Mouse (Mus musculus): ENCODE results near the gene Slc7a7. TPM values are rescaled to one million over a fixed set of nuclear protein-coding genes. Genes with fewer than 3 reads are reported as not detected.
A peak's percentile ranks its signal among the peaks of the same experiment; 100 is the strongest.

Slc7a7 gene
- polyA plus RNA-seq, 2 experiments, result 4.9 to 7.8 TPM

DNA sequence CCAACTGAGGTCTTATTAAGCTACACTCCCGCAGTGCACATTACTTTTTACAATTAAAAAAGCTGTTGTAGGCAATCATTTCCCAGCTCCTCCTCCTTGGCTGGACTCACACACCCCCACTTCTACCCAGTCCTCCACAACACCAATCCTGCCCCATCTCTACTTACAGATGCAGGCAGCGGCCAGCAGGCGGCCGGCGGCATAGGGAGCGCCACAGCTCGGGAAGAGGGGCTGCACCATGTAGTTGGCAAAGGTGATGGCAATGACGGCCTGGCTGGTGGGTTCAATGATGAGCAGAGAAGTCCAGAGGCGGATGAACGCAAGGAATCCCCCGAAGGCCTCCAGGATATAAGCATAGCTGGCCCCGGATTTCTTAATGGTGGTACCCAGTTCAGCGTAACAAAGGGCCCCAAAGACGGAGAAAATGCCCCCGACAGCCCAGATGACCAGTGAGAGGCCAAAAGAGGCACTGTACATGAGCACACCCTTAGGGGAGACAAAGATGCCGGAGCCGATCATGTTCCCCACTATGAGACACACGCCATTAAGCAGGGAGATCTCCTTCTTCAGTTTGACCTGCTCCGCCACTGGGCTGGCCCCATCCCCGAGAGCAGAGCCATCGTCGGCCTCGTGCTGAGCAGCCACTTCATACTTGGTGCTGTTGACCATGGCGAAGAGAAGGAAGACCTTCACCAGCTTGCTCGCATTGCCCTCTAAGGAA, 9.1 kb downstream of the Slc7a7 start:
- no peak overlapping the region for H3K9ac ChIP-seq (replicated peaks)

GRCm38 (mm10) chr14:54401723-54402122, 15.9 kb downstream of the Slc7a7 start:
- WGBS (ENCODE audit: insufficient replicate concordance), result 56% methylated on average over 3 of the region's 3 CpGs

More for the DNA sequence above, 9.1 kb downstream of the Slc7a7 start:
- TF ChIP-seq EP300 (IDR thresholded peaks at IDR 0.05; ENCODE audit: low read depth) (no peak), CTCF (IDR thresholded peaks at IDR 0.05; ENCODE audit: low read depth) (peak; percentile 28; the same call in 1 of the 2 replicates)
- ATAC-seq (ENCODE audit: insufficient read depth) (no peak; the same call in 1 of the 2 replicates), DNase-seq (ENCODE audit: low read depth in 3 of 3, low spot score in 3 of 3) (no peak)
- Histone ChIP-seq H3K4me3 (ENCODE audit: insufficient read depth in 1 of 2, low read depth in 2 of 2, low read length in 2 of 2) (no peak overlapping the region), H3K4me1 (replicated peaks; ENCODE audit: control insufficient read depth in 2 of 2, insufficient read depth in 2 of 2, low read length in 1 of 2) (peaks cover 0 to 14% of the 10 kb centered on the region in 2 experiments; a peak in 3 of 4 replicates), H3K9me3 (ENCODE audit: control insufficient read depth, low read length) (no peaks in the 10 kb centered on the region), H3K27ac (no peak overlapping the region), H3K4me2 (ENCODE audit: low read depth) (no peak overlapping the region), H3K27me3 (ENCODE audit: control insufficient read depth, insufficient read depth, low read length) (no peaks in the 10 kb centered on the region), H3K36me3 (replicated peaks; ENCODE audit: control insufficient read depth, insufficient read depth, low read depth) (no peaks in the 10 kb centered on the region)
- 84% methylated on average over 25 of the region's 25 CpGs for WGBS (ENCODE audit: insufficient replicate concordance)

DNA sequence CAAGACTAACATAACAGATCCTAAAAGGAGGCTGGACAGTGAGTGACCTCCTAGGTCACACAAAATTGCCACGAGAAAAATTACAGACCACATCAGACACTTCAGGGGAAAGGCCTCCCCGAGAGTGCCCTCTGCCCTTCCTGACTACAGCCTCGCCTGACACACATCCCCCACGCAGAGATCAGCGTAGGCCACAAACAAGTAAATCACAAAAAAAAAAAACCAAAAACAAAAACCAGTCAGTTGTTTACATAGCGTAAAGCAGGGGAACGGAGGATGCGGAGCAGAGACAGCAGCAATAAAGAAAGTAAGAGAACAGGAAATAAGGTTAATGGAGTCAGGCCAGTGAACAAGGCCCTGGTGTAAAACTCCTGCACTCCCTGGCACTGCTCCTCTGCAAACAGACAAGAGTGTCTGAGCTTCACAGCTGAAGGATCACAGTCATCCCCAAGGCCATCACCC, 18.6 kb downstream of the Slc7a7 start:
- peaks cover 0 to 5% of the 10 kb centered on the region in 2 experiments; a peak in 1 of 4 replicates for H3K4me1 ChIP-seq (replicated peaks; ENCODE audit: control insufficient read depth in 2 of 2, insufficient read depth in 2 of 2, low read length in 1 of 2)
- no peaks in the 10 kb centered on the region for H3K9me3 ChIP-seq (ENCODE audit: control insufficient read depth, low read length)
- 49% methylated on average over 8 of the region's 8 CpGs for whole genome bisulfite sequencing (ENCODE audit: insufficient replicate concordance)
- H3K36me3 ChIP-seq (replicated peaks; ENCODE audit: control insufficient read depth, insufficient read depth, low read depth), result no peaks in the 10 kb centered on the region
- TF ChIP-seq CTCF (IDR thresholded peaks at IDR 0.05; ENCODE audit: low read depth), result no peak
- TF ChIP-seq EP300 (IDR thresholded peaks at IDR 0.05; ENCODE audit: low read depth), result no peak
- ATAC-seq (ENCODE audit: insufficient read depth) (no peak), DNase-seq (ENCODE audit: low read depth in 3 of 3, low spot score in 3 of 3) (no peak)
- no peak overlapping the region for H3K27ac ChIP-seq
- no peaks in the 10 kb centered on the region for H3K27me3 ChIP-seq (ENCODE audit: control insufficient read depth, insufficient read depth, low read length)
- H3K9ac ChIP-seq (replicated peaks), result no peak overlapping the region
- no peak overlapping the region for H3K4me2 ChIP-seq (ENCODE audit: low read depth)
- no peak overlapping the region for H3K4me3 ChIP-seq (ENCODE audit: insufficient read depth in 1 of 2, low read depth in 2 of 2, low read length in 2 of 2)

More at GRCm38 (mm10) chr14:54401723-54402122, 15.9 kb downstream of the Slc7a7 start:
- H3K4me1 ChIP-seq (replicated peaks; ENCODE audit: control insufficient read depth in 2 of 2, insufficient read depth in 2 of 2, low read length in 1 of 2), result peaks cover 0 to 10% of the 10 kb centered on the region in 2 experiments; a peak in 2 of 4 replicates
- H3K36me3 ChIP-seq (replicated peaks; ENCODE audit: control insufficient read depth, insufficient read depth, low read depth), result no peaks in the 10 kb centered on the region
- H3K9ac ChIP-seq (replicated peaks), result no peak overlapping the region
- DNase-seq (ENCODE audit: low read depth in 3 of 3, low spot score in 3 of 3), result no peak
- no peak overlapping the region for H3K4me2 ChIP-seq (ENCODE audit: low read depth)
- TF ChIP-seq EP300 (IDR thresholded peaks at IDR 0.05; ENCODE audit: low read depth) (no peak), CTCF (IDR thresholded peaks at IDR 0.05; ENCODE audit: low read depth) (no peak)
- ATAC-seq (ENCODE audit: insufficient read depth), result no peak
- H3K27ac ChIP-seq, result no peak overlapping the region
- no peak overlapping the region for H3K4me3 ChIP-seq (ENCODE audit: insufficient read depth in 1 of 2, low read depth in 2 of 2, low read length in 2 of 2)
- no peaks in the 10 kb centered on the region for H3K27me3 ChIP-seq (ENCODE audit: control insufficient read depth, insufficient read depth, low read length)
- no peaks in the 10 kb centered on the region for H3K9me3 ChIP-seq (ENCODE audit: control insufficient read depth, low read length)

GRCm38 (mm10) chr14:54398528-54398916, 19.1 kb downstream of the Slc7a7 start:
- no peak for TF ChIP-seq EP300 (IDR thresholded peaks at IDR 0.05; ENCODE audit: low read depth)
- TF ChIP-seq CTCF (IDR thresholded peaks at IDR 0.05; ENCODE audit: low read depth), result no peak
- Histone ChIP-seq H3K36me3 (replicated peaks; ENCODE audit: control insufficient read depth, insufficient read depth, low read depth) (no peaks in the 10 kb centered on the region), H3K4me1 (replicated peaks; ENCODE audit: control insufficient read depth in 2 of 2, insufficient read depth in 2 of 2, low read length in 1 of 2) (peaks cover 0 to 5% of the 10 kb centered on the region in 2 experiments; a peak in 1 of 4 replicates), H3K9me3 (ENCODE audit: control insufficient read depth, low read length) (no peaks in the 10 kb centered on the region), H3K4me3 (ENCODE audit: insufficient read depth in 1 of 2, low read depth in 2 of 2, low read length in 2 of 2) (no peak overlapping the region), H3K27me3 (ENCODE audit: control insufficient read depth, insufficient read depth, low read length) (no peaks in the 10 kb centered on the region), H3K4me2 (ENCODE audit: low read depth) (no peak overlapping the region), H3K9ac (replicated peaks) (no peak overlapping the region), H3K27ac (no peak overlapping the region)
- ATAC-seq (ENCODE audit: insufficient read depth) (no peak), DNase-seq (ENCODE audit: low read depth in 3 of 3, low spot score in 3 of 3) (no peak)
- 51% methylated on average over 7 of the region's 7 CpGs for WGBS (ENCODE audit: insufficient replicate concordance)

- Histone ChIP-seq H3K9me3 (ENCODE audit: control insufficient read depth, low read length) (no peaks in the 10 kb centered on the region), H3K4me2 (ENCODE audit: low read depth) (no peak overlapping the region), H3K4me1 (replicated peaks; ENCODE audit: control insufficient read depth in 2 of 2, insufficient read depth in 2 of 2, low read length in 1 of 2) (peaks cover 0 to 5% of the 10 kb centered on the region in 2 experiments; a peak in 1 of 4 replicates), H3K27me3 (ENCODE audit: control insufficient read depth, insufficient read depth, low read length) (no peaks in the 10 kb centered on the region), H3K36me3 (replicated peaks; ENCODE audit: control insufficient read depth, insufficient read depth, low read depth) (no peaks in the 10 kb centered on the region), H3K27ac (no peak overlapping the region), H3K9ac (replicated peaks) (no peak overlapping the region), H3K4me3 (ENCODE audit: insufficient read depth in 1 of 2, low read depth in 2 of 2, low read length in 2 of 2) (no peak overlapping the region)
- no peak for ATAC-seq (ENCODE audit: insufficient read depth)
- WGBS (ENCODE audit: insufficient replicate concordance), result 49% methylated on average over 7 of the region's 7 CpGs
- no peak for DNase-seq (ENCODE audit: low read depth in 3 of 3, low spot score in 3 of 3)
- TF ChIP-seq CTCF (IDR thresholded peaks at IDR 0.05; ENCODE audit: low read depth) (no peak), EP300 (IDR thresholded peaks at IDR 0.05; ENCODE audit: low read depth) (no peak)
Observed at GRCm38 (mm10) chr14:54397872-54398527, 19.6 kb downstream of the Slc7a7 start.

Measured in liver, embryonic 14.5 days (tissue).